Mouse (Mus musculus): ENCODE data around the gene Magi2.

Magi2 gene

GRCm38 (mm10) chr5:20056856-20057255 lies 830.0 kb downstream of the Magi2 start:
- in situ Hi-C loops (cut with MboI; ENCODE audit: unreplicated experiment in 2 of 2): no loop called here

DNA sequence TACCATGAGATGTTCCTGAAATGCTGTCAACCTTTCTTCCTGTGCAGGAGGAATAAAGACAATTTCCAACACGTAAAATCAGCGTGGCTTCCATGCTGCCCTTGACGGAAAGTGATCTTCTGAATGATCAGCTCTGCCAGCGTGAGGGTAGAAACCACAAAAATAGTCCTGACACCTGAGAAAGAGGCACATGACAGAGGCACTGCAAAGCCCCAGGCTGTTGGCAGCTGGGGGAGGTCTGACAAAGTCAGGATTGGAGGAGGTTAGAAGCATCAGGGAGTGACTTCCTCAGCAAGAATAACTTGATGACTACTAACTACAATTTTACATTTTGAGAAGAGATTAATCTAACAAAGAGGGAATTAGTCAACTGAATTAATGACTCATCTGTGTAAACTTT lies 835.2 kb downstream of the Magi2 start:
- in situ Hi-C loops (cut with MboI; ENCODE audit: unreplicated experiment in 2 of 2): no loop called here

DNA sequence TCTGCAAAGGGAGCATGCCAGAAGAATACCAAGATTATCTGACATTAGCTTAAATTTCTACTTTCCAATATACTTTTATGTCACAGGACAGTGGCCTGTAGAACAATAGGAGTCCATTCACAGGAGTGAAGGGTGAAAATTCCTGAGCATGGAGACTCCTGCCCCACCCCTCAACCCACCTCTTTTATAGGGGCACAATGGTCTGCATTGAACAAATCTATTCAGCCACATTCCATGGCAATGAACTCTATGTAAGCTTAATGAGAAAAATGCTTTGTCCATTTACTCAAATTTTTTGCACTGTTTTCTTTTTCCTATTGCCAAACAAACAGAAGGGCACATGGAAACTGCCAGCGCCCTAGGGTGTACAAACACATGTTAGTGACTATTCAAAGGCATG lies 838.2 kb downstream of the Magi2 start:
- in situ Hi-C loops (cut with MboI; ENCODE audit: unreplicated experiment in 2 of 2): no loop called here

DNA sequence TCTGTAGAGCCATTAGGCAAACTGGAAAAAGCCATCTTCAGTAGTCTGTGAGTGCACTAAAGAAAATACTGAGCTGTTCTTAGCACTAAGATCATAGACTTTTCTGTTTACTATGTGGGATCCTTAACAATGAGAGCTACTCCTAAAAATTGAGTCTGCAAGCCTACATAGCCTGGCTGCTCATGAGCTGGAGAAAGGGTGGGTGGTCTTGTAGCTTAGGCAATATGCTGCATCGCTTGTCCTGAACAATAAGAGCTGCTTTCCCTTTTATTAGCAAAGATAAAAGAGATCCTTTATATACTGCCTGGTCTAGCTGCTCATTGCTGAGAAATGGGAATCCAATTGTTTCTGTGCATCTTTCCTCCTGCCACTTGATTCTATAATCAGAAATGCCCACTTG lies 841.7 kb downstream of the Magi2 start:
- in situ Hi-C loops (cut with MboI; ENCODE audit: unreplicated experiment in 2 of 2): no loop called here

DNA sequence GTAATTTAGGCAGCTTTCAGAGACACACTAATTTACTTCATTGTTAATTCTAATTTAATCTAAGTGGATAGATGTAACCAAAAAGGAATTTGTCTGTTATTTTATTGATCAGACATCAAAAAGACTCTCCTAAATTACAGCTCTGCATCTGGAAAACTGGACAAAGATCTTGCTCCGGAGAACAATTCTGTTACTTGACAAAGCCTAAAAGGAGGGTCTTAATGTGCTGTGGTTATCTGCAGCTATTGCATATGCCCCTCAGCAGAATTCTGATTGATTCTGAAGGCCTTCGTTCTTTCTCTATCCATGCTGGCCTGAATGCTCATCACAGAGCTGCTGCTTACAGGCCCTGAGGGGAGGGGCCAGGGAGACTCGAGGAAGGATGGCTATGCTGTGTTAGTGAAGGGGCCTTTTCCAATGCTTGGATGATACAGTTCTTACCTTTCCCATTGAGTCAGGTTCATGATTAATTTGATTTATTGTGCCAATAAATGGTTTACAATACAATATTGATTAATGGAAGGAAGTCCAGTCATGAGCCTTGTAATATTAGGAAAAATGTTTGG lies 842.2 kb downstream of the Magi2 start:
- in situ Hi-C loops (cut with MboI; ENCODE audit: unreplicated experiment in 2 of 2): no loop called here

DNA sequence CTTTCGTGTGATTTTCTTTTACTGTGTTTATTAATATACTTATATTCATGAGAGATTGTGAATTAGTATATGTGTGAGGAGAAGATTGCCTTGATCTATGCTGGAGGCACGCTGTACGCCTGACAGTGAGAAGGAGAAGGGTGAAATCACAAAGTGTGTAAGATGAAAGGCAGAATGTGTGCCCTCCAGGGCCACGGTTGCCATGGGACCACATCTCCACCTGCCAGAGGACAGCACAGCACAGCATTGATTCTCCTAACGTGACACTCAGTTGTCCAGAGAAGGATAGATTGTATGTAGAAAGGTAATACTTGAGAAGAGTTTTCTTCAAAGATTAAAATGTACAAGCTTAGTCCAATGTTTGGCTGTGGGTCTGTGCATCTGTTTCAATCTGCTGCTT lies 847.3 kb downstream of the Magi2 start:
- in situ Hi-C loops (cut with MboI; ENCODE audit: unreplicated experiment in 2 of 2): no loop called here

GRCm38 (mm10) chr5:20074867-20075266 lies 848.0 kb downstream of the Magi2 start:
- in situ Hi-C loops (cut with MboI; ENCODE audit: unreplicated experiment in 2 of 2): loop anchor here in 1 of 2 experiments (25.0 kb wide), 1 partner anchor 912 kb away; no protein-coding TSS in a partner anchor

- in situ Hi-C loops (cut with MboI; ENCODE audit: unreplicated experiment in 2 of 2): loop anchor here in 1 of 2 experiments (25.0 kb wide), 1 partner anchor 908 kb away; no protein-coding TSS in a partner anchor
Observed at GRCm38 (mm10) chr5:20078931-20079330, 852.1 kb downstream of the Magi2 start.

GRCm38 (mm10) chr5:20080605-20081309 lies 853.9 kb downstream of the Magi2 start:
- in situ Hi-C loops (cut with MboI; ENCODE audit: unreplicated experiment in 2 of 2): loop anchor here in 1 of 2 experiments (25.0 kb wide), 1 partner anchor 907 kb away; no protein-coding TSS in a partner anchor

- in situ Hi-C loops (cut with MboI; ENCODE audit: unreplicated experiment in 2 of 2): loop anchor here in 1 of 2 experiments (25.0 kb wide), 1 partner anchor 905 kb away; no protein-coding TSS in a partner anchor
Observed at GRCm38 (mm10) chr5:20082368-20082767, 855.5 kb downstream of the Magi2 start.

- in situ Hi-C loops (cut with MboI; ENCODE audit: unreplicated experiment in 2 of 2): loop anchor here in 1 of 2 experiments (25.0 kb wide), 1 partner anchor 900 kb away; no protein-coding TSS in a partner anchor
Observed at GRCm38 (mm10) chr5:20087083-20087482, 860.2 kb downstream of the Magi2 start.

DNA sequence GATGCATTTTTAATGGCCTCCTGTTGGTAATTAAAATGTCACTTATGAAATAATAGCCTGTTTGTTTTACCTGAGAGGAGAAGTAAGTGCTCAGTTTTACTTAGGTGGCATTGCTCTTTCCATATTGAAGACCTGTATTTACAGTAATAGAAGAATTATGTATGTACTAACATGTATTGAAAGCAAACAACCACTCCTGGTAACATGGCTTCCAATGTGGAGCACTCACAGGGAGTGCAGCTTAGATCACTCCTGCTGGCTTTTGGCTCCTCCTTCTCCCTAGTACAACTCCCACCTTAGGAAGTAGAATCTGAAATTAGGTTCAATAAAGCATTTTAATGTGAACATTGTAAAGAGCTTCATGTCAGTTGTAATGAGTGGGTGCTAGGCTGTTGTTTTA lies 877.0 kb downstream of the Magi2 start:
- in situ Hi-C loops (cut with MboI; ENCODE audit: unreplicated experiment in 2 of 2): no loop called here

- in situ Hi-C loops (cut with MboI; ENCODE audit: unreplicated experiment in 2 of 2): no loop called here
Observed at GRCm38 (mm10) chr5:20104496-20104895, 877.7 kb downstream of the Magi2 start.

- in situ Hi-C loops (cut with MboI; ENCODE audit: unreplicated experiment in 2 of 2): no loop called here
Observed at GRCm38 (mm10) chr5:20109496-20109895, 882.7 kb downstream of the Magi2 start.

DNA sequence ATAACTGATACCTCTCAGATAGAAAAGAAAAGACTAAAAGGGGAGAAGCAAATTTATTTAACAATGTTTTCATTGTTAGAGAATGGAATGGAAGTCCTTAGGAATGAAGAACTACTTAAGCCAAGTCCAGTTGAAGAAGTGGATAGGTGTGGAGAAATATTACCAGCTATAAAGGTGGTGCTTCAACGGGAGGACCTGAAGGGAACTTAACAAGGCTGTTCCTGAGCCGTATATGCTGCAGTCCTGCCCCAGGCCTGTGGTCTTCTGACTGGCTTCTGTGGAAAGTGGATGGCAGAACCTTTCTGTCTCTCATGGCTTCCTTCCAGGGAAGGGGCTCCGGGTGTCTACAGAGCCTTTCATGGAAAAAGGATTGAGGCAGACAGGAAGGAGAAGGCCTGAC lies 890.3 kb downstream of the Magi2 start:
- in situ Hi-C loops (cut with MboI; ENCODE audit: unreplicated experiment in 2 of 2): no loop called here

DNA sequence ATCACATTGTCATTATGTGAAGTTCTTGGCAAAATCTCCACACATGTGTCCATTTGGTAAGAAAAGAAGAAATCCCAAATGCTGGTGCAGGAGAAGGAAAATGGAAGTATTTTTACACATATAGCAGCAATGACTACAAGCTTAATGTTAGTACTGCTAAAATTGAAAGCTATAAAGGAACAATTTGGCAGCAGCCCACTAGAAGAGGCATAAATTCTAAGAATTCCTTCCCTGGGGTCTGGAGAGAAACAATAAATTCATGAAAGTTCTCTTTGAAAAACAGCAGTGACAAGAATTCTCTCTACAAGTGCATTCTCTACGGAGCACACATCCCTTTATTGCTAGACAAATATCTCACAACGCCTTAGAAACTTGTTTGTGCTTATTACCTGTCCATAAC lies 913.4 kb downstream of the Magi2 start:
- in situ Hi-C loops (cut with MboI; ENCODE audit: unreplicated experiment in 2 of 2): no loop called here

DNA sequence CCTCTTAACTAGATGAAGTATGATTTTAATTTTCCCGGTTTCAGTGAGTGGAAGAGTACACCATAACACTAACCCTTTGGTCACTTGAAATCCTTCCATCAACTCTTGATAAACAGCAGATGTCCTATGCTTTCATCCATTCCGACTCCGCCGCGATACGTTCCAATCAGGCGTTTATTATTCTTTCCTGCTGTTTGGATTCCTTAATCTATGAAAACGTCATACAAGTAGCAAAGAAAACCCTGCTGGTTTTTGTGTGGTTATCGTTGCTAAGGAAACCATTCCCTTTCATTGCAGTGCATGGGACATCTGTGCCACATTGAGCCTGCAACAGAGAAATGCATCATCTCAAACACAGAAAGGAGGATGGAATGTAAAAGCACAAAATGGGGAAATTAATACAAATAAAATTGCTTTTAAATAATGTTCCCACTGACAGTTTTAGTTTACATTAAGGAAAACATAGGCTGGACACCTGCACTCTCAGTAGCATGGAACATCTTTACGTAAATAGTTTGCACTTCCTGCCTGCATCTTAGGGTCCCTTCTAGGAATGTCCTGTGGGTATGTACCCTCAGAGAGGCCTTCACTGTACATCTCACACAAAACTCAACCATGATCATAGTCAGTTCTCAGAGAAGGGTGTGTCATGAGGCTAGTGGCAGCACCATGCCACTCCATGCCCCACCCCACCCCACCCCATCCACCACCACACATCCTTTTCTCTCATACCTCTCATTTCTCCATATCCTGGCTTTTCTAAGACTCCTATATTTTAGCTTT lies 914.0 kb downstream of the Magi2 start:
- in situ Hi-C loops (cut with MboI; ENCODE audit: unreplicated experiment in 2 of 2): no loop called here

DNA sequence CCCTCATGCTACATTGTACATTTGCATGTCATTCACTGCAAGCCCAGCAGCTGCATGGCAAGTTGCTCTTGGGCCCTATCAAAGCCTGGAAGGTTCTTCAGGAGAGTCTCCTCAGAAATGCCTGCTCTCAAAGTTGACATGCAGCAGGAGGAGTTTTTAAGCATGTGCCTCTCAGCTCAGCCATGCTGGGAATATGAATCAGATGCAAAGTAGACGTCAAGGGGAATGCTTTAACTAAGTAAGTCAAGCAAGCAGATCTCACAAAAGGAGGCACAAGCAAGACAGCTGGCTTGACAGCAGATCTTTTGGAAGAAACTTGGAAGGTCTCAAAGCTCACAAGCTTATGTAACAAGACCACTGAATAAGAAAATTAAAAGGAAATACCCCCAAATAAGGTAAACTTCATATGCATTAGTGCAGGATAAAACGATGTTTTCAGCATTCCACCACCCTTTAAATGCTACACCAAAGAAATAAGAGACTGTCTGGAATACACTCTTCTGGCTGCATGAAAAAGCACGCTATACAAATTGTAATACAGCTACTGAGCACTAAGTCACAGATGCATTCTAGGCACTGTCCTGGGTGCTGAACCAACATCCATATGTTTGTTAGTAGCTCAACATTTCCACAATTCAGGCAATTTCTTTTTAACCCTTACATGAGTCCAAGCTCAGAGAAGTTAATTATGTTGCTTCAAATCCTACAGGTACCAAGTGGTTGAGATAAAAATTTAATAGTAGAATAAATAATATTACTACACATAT lies 926.7 kb downstream of the Magi2 start:
- in situ Hi-C loops (cut with MboI; ENCODE audit: unreplicated experiment in 2 of 2): no loop called here

DNA sequence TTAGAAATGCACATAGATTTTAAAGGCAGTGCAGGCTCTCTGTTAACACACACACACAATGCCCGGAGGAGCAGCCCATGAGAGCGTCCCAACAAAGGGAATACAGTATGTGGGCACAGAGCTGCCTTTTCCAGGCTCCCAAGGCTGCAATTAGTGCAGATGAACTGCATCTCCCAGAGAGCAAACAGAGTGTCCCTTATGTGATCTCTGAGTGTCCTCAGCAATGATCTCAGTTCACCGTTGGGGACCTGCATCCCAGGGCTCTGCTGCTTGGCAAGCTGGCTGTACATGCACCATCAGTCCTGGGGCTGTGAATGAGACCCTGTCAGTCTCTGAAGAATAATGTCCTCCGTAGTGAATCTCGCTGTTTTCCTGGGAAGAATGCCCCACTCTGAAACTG lies 969.9 kb downstream of the Magi2 start:
- in situ Hi-C loops (cut with MboI; ENCODE audit: unreplicated experiment in 2 of 2): no loop called here

GRCm38 (mm10) chr5:20197395-20197794 lies 970.6 kb downstream of the Magi2 start:
- in situ Hi-C loops (cut with MboI; ENCODE audit: unreplicated experiment in 2 of 2): no loop called here

GRCm38 (mm10) chr5:20201348-20201747 lies 974.5 kb downstream of the Magi2 start:
- in situ Hi-C loops (cut with MboI; ENCODE audit: unreplicated experiment in 2 of 2): no loop called here

Measured in v-Abl transformed pro-B cells (cell line).